Mouse (Mus musculus) heart, postnatal 0 days (tissue): ENCODE results near the gene Birc6.

Source experiments
- CTCF ChIP-seq: IDR thresholded peaks from 2 replicates; pipeline ENCODE4 v1.5.1; 2016; ENCODE audit warnings: antibody characterized with exemption, control low read depth, low read depth
- EP300 ChIP-seq: IDR thresholded peaks from 2 replicates; pipeline ENCODE4 v1.6.1; 2016; ENCODE audit warnings: antibody characterized with exemption, low read depth

DNA sequence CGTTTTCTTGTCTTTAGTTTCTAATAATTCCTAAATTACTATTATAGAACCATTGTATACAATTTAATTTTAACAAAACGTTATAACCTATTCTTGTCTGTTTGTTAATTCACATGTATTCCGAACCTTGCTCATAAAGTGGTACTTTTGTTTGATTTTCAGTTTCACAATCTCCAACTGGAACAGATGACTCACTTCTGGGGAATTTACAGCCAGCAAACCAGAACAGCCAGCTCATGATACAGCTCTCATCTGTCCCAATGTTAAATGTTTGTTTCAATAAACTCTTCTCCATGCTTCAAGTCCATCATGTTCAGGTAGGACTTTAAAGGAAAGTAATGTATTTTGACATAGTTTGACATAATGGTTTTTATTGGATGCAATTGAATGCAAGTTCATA, 102.7 kb downstream of the Birc6 start:
- no peak for TF ChIP-seq CTCF
- TF ChIP-seq EP300 = no peak
